Mouse (Mus musculus) layer of hippocampus, adult 18-20 months (tissue): Measurements from ENCODE around the gene Serpinb1c. TPM values are rescaled to one million over a fixed set of nuclear protein-coding genes. Genes with fewer than 3 reads are reported as not detected.
A peak's percentile ranks its signal among the peaks of the same experiment; 100 is the strongest.
"Not testable (repeated sequence)": the region's sequence is repeated elsewhere in the genome, so short reads cannot be mapped to it uniquely, and the experiment has no call there.

Experiments
- DNase-seq, 2 experiments: peaks; one replicate each; pipeline ENCODE4 v3.0.0; 2022; ENCODE audit warnings: low spot score in 2 of 2
- total RNA-seq, 2 experiments: library from RNA; stranded (reverse); gene quantifications; 2 replicates each; pipeline ENCODE4 v1.2.3; 2021

The Serpinb1c gene
- total RNA-seq, 2 experiments from 2014 or later, result not detected

DNA sequence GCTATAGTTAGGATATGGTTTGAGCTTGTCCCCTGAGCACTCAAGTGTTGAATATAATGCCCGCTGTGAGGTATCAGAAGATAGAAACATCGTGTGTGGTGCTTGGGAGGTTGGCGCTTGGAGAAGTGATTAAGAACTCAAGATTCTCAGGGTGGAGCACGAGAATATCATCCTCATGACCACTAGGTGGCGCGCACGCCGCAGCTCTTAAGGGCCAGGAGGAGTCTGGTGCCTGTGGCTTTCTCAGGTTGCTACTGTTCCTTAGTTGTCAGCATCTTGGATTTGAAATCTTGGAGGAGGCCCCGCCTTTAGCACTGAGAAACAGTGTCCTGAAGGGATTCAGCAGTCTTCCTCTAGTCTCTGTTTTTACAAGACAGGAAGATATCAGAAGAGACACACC lies 31.5 kb downstream of the Serpinb1c start:
- peak; percentile 56 to 78 for DNase-seq

GRCm38 (mm10) chr13:32865591-32865990 lies 32.4 kb downstream of the Serpinb1c start:
- peak in 1 of 2 experiments; percentile 18 for DNase-seq

GRCm38 (mm10) chr13:32864529-32864928 lies 33.5 kb downstream of the Serpinb1c start:
- DNase-seq, result not testable (repeated sequence)

DNA sequence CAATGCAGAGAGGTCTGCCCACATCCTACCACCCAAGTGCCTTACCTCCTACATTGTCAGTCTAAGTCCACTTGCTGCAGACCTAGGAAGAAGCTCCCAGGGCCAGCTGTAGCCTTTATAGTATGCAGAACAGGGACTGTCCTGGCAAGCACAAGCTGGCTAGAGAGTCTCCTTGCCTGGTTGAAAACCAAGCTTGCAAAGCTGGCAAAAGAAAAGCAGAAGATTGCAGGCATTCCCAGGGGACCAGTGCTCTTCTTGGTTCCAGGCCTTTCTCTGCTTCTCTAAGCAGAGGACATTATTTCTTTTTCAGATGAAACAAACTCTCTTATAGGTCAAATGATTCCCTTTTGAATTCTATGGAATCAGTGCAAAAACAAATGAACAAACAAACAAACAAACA lies 34.6 kb downstream of the Serpinb1c start:
- no peak for DNase-seq

DNA sequence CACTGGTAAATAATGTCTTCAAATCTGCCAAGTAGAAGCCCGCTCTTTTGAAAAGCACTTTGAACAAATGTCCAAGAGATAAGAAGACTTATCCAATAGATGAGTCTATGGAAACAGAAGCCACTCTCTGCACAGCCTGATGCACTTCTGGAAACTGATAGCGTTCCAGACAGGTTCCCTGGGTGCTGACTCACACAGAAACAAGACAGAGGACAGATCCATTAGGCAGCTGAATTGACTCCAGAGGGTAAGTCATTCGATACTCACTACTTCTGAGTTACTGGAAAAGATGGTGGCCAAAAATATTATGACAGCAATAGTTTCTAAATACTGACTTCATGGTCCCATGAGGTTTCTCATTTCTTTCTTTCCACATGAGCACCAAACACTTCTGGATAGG lies 37.2 kb downstream of the Serpinb1c start:
- DNase-seq, result no peak

GRCm38 (mm10) chr13:32853073-32853472 lies 44.9 kb downstream of the Serpinb1c start:
- no peak for DNase-seq

DNA sequence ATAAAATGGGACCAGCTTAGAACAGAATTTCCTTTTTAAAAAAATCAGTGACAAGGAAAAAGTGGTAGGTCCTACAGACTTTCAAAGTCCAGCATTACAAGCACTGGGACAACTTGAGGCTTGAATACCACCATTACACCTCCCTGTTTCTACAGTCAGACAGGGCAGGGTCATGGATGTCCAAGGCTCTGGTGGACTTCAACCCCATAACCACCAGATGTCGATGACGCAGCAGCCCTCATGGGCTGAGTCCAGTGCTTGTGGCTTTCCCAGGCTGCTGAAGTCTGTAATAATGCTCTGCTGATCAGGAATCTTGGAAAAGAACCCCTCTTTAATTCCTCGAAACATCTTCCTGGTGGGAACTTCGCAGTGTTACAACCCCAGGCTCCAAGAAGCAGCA lies 45.5 kb downstream of the Serpinb1c start:
- DNase-seq, result no peak

- DNase-seq, result peak in 1 of 2 experiments; percentile 62
Measured at GRCm38 (mm10) chr13:32851967-32852366, 46.0 kb downstream of the Serpinb1c start.

DNA sequence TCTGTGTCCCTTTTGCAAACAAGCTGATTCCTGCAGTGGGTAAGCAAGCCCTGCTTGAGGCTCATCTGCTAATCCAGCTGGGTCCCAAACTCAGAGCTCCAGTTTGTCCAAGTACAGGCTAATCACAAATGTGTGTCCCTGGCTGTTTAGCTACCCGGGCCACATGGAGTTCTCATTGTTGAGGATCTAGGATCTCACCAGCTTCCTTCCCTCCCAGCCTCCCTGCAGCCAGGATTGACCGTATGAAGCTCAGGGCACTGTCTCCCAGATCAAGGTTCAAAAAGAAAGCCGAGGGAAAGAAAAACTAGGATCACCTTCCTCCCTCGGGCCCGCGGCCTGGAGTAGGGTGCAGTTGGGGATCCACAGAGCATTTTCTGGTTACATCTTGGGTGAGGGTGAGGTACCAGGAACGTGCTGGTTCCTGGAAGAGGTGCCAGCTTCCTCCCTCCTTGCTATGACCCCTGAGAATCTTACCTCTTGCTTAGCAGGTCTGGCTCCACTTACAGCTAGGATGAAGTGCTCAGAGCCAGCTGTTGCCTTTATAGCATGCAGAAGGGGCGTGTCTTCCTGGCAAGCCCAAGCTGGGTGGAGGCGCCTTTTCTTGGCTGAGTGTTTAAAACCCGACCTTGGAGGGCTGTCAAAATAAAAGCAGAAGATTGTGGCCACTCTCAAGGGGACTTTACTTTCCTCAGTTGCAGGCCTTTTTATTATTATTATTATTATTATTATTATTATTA lies 47.2 kb downstream of the Serpinb1c start, which contains the start of gene Serpinb1a:
Gene Serpinb1a, minus strand, starts transcription at position 518 of the 737 bp plus-strand sequence.
- DNase-seq, result no peak

DNA sequence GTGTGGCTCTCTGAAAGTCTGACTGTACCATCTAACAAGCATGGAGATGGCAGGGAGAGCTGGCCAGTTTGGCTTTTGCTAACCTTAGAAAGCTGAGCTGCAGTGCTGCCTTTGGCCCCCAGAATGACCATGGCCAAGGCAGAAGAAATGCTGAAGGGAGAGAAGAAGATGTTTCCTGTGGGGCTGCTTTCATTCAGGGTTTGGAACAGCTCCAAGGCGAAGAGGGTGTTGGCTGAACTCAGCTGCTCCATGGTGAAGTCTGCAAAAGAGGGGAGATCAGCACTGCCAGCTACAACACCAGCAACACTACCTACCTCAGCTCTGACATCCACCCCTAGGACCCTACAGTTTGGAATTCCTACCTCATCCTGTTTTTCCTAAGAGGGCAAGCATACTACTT lies 47.9 kb downstream of the Serpinb1c start:
- DNase-seq, result no peak

GRCm38 (mm10) chr13:32849531-32850123 lies 48.4 kb downstream of the Serpinb1c start:
- no peak for DNase-seq

GRCm38 (mm10) chr13:32849092-32849491 lies 48.9 kb downstream of the Serpinb1c start:
- no peak for DNase-seq

DNA sequence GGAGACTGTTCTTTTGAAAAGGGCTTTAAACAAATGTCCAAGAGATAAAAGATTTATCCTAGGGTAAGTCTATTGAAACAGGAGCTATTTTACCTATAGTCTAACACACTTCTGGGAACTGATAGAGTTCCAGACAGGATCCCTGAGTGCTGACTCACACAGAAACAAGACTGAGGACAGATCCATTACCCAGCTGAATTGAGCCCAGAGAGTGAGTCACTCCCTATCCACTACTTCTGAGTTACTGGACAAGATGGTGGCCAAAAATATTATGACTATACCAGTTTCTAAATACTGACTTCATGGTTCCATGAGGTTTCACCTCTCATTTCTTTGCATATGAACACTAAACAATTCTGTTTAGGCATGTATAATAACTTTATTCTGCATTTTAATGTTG lies 51.8 kb downstream of the Serpinb1c start:
- no peak for DNase-seq

DNA sequence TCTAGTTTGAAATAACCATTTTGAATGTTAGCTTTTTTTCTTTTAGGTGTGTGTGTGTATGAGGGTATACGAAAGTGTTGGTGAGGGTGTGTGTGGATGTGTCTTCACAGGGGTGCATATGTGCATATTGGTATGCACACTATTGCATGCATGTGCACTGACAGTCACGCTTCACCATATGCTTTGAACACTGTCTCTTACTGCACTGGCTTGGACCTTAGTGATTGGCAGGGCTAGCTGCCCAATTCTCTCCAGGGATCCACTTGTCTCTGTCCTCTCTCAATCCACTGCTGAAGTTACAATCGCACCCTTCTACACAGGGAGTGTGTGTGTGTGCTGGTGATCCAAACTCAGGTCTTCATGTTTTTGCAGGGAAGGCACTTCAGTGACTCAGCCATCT lies 56.7 kb downstream of the Serpinb1c start:
- no peak for DNase-seq

DNA sequence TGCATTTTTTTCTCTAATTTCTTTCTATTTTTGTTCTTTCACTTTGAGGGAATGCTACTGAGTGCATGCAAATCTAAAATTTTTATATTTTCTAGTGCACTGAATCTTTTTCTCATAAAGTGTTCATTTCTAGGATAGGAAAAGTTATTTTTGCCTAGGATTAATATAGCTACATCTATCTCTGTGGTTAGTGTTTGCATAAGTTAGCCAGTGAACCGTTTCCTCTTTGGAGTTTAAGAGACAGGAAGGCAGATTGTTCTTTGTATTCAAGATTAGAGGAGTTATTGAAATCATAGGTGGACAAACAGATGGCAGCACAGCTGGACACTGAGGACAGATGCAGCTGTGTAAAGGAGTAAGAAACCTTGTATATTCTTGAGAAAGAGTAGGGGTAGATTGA lies 58.7 kb downstream of the Serpinb1c start:
- no peak for DNase-seq

- DNase-seq, result no peak
Measured at GRCm38 (mm10) chr13:32834513-32834912, 63.5 kb downstream of the Serpinb1c start.

GRCm38 (mm10) chr13:32833237-32833636 lies 64.8 kb downstream of the Serpinb1c start:
- peak in 1 of 2 experiments; percentile 28 for DNase-seq

GRCm38 (mm10) chr13:32832776-32833175 lies 65.2 kb downstream of the Serpinb1c start:
- DNase-seq, result no peak

- peak in 1 of 2 experiments; percentile 25 for DNase-seq
Measured at GRCm38 (mm10) chr13:32831505-32832273, 66.3 kb downstream of the Serpinb1c start.
